ENCODE assay signal across 9 mouse cellular contexts in the genomic region with DNA sequence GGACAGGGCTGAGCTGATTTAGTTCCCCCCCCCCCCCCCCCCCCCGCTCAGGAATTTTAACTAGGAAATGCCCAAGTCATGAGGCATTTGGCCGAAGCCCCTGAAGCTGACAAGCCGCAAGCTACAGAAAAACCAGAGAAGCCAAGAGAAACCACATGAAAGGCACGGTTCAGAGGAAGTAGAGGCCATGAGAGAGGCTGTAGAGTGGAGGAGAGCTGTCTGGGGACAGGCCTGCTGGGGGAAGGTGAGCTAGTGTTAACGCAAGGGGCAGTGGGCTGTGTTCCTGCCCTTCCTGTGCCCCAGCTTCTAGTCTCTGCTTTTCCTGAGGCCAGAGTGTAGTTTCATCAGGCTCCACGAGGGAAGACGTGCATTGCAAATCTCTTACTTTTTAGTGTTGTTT. TPM values are rescaled to one million over a fixed set of nuclear protein-coding genes. Genes with fewer than 3 reads are reported as not detected.
DNase-seq lines count a peak whose midpoint lies in the region; ATAC-seq lines count a peak whose summit lies in the region.
"Had no signal": no experiment of that assay in that cellular context is flagged by ENCODE, and none has a peak within 500 bp of the region (broad histone marks: within the 10 kb centered on the region; RNA-seq: fewer than 3 reads in every experiment).

No protein-coding gene starts in this region.

- H3K27me3 ChIP-seq in hindbrain, embryonic 10.5 days (ENCODE audit: insufficient read depth, poor library complexity, severe bottlenecking) = no peaks in the 10 kb centered on the region
- H3K27me3 ChIP-seq in hindbrain, embryonic 14.5 days (ENCODE audit: control insufficient read depth, insufficient read depth, low read length) = no peaks in the 10 kb centered on the region
- no peaks in the 10 kb centered on the region for H3K27me3 ChIP-seq in embryonic facial prominence, embryonic 10.5 days (replicated peaks; ENCODE audit: low read depth, poor library complexity, severe bottlenecking)
- no peaks in the 10 kb centered on the region for H3K27me3 ChIP-seq in liver, embryonic 11.5 days (replicated peaks; ENCODE audit: control insufficient read depth, insufficient read depth, low read length)

- H3K4me2 ChIP-seq in hindbrain, embryonic 14.5 days (replicated peaks) = no peak overlapping the region
- H3K4me2 ChIP-seq in liver, embryonic 11.5 days = peak overlapping the region; percentile 38; the same call in 1 of the 2 replicates

- 55% methylated on average over 7 of the region's 7 CpGs for WGBS in hindbrain, embryonic 10.5 days
- WGBS in hindbrain, embryonic 14.5 days = 57% methylated on average over 7 of the region's 7 CpGs
- WGBS in embryonic facial prominence, embryonic 10.5 days = 33% methylated on average over 7 of the region's 7 CpGs
- 15% methylated on average over 6 of the region's 7 CpGs for WGBS in liver, embryonic 11.5 days

- no peaks in the 10 kb centered on the region for H3K36me3 ChIP-seq in hindbrain, embryonic 10.5 days
- H3K36me3 ChIP-seq in hindbrain, embryonic 14.5 days (replicated peaks; ENCODE audit: control insufficient read depth, insufficient read depth) = no peaks in the 10 kb centered on the region
- no peaks in the 10 kb centered on the region for H3K36me3 ChIP-seq in embryonic facial prominence, embryonic 10.5 days (replicated peaks)
- H3K36me3 ChIP-seq in liver, embryonic 11.5 days (ENCODE audit: control insufficient read depth, insufficient read depth, low read length) = no peaks in the 10 kb centered on the region

- H3K9me3 ChIP-seq in hindbrain, embryonic 10.5 days = no peaks in the 10 kb centered on the region
- H3K9me3 ChIP-seq in hindbrain, embryonic 14.5 days (ENCODE audit: control insufficient read depth, low read length) = no peaks in the 10 kb centered on the region
- H3K9me3 ChIP-seq in embryonic facial prominence, embryonic 10.5 days = no peaks in the 10 kb centered on the region
- H3K9me3 ChIP-seq in liver, embryonic 11.5 days (ENCODE audit: control insufficient read depth, low read length) = no peaks in the 10 kb centered on the region

- no peak overlapping the region for H3K4me3 ChIP-seq in hindbrain, embryonic 10.5 days
- no peak overlapping the region for H3K4me3 ChIP-seq in hindbrain, embryonic 14.5 days (replicated peaks; ENCODE audit: low read length)
- H3K4me3 ChIP-seq in embryonic facial prominence, embryonic 10.5 days = 0 out of 2 replicates have a peak overlapping the region, but pooled peaks have one; percentile 8
- H3K4me3 ChIP-seq in liver, embryonic 11.5 days (ENCODE audit: low read depth, low read length) = no peak overlapping the region

- no peak for ATAC-seq in hindbrain, embryonic 14.5 days (ENCODE audit: low FRiP score)
- ATAC-seq in liver, embryonic 11.5 days (replicated peaks; ENCODE audit: low FRiP score) = no peak

- peak overlapping the region; percentile 45; the same call in 1 of the 2 replicates for H3K27ac ChIP-seq in hindbrain, embryonic 10.5 days
- H3K27ac ChIP-seq in hindbrain, embryonic 14.5 days = no peak overlapping the region
- H3K27ac ChIP-seq in embryonic facial prominence, embryonic 10.5 days (replicated peaks) = peak overlapping the region; percentile 70
- H3K27ac ChIP-seq in liver, embryonic 11.5 days (ENCODE audit: low read depth, low read length) = peak overlapping the region; percentile 34; the same call in 1 of the 2 replicates

- H3K4me1 ChIP-seq in hindbrain, embryonic 10.5 days (replicated peaks) = peaks cover 27% of the 10 kb centered on the region
- peaks cover 21% of the 10 kb centered on the region for H3K4me1 ChIP-seq in hindbrain, embryonic 14.5 days (replicated peaks; ENCODE audit: control insufficient read depth, insufficient read depth, low read length)
- H3K4me1 ChIP-seq in embryonic facial prominence, embryonic 10.5 days = peaks cover 39% of the 10 kb centered on the region
- H3K4me1 ChIP-seq in liver, embryonic 11.5 days (replicated peaks; ENCODE audit: control insufficient read depth, insufficient read depth, low read length) = peaks cover 22% of the 10 kb centered on the region

- no peak overlapping the region for H3K9ac ChIP-seq in hindbrain, embryonic 14.5 days
- H3K9ac ChIP-seq in liver, embryonic 11.5 days (ENCODE audit: low read depth, low read length) = 0 out of 2 replicates have a peak overlapping the region, but pooled peaks have one; percentile 25

- no peak for DNase-seq in hindbrain, embryonic 10.5 days (ENCODE audit: low spot score)
- DNase-seq in hindbrain, embryonic 14.5 days (ENCODE audit: low spot score) = no peak
- peak; percentile 19 to 28 for DNase-seq in B cell, adult 2 months
- peak; percentile 42 for DNase-seq in embryonic facial prominence, embryonic 10.5 days (ENCODE audit: low spot score)
- DNase-seq in liver, embryonic 11.5 days (ENCODE audit: low spot score) = no peak
- no peak for DNase-seq in frontal cortex, postnatal 25 days (ENCODE audit: low spot score in 2 of 2)
- DNase-seq in testis, postnatal 10 days (ENCODE audit: low spot score) = no peak
- no peak for DNase-seq in thymus, postnatal 36 days
- DNase-seq: cerebellum, postnatal 14 days had no signal

RNA-seq across cellular contexts. Expression of a gene that starts 11.8 kb away (rescaled TPM):
- polyA plus RNA-seq in hindbrain, embryonic 10.5 days (2016; fragmentation: Nextera tagmentation; extraction: Ambion mirVana) = 29.4 and 40.4 TPM in 2 replicates
- 44.4 and 46.8 TPM in 2 replicates for polyA plus RNA-seq in hindbrain, embryonic 14.5 days (2014; fragmentation: Nextera tagmentation; extraction: Ambion mirVana)
- 26.1 and 31.4 TPM in 2 replicates for polyA plus RNA-seq in embryonic facial prominence, embryonic 10.5 days (2016; fragmentation: Nextera tagmentation; extraction: Ambion mirVana)
- 22.6 and 23.3 TPM in 2 replicates for polyA plus RNA-seq in liver, embryonic 11.5 days (2014; fragmentation: Nextera tagmentation; extraction: Ambion mirVana)

RNA-seq across cellular contexts. Expression of a gene that starts 33.2 kb away (rescaled TPM):
- polyA plus RNA-seq in hindbrain, embryonic 10.5 days (2016; fragmentation: Nextera tagmentation; extraction: Ambion mirVana) = 2,517 and 3,327 TPM in 2 replicates
- 955 and 1,038 TPM in 2 replicates for polyA plus RNA-seq in hindbrain, embryonic 14.5 days (2014; fragmentation: Nextera tagmentation; extraction: Ambion mirVana)
- 3,458 and 4,025 TPM in 2 replicates for polyA plus RNA-seq in embryonic facial prominence, embryonic 10.5 days (2016; fragmentation: Nextera tagmentation; extraction: Ambion mirVana)
- 2,392 and 2,590 TPM in 2 replicates for polyA plus RNA-seq in liver, embryonic 11.5 days (2014; fragmentation: Nextera tagmentation; extraction: Ambion mirVana)

Comparison
In these comparisons a context has a peak if more than half of its experiments do, and no peak if none do; other contexts are left out.
1. DNase-seq: peak in B cell, adult 2 months (2 of 2) and embryonic facial prominence, embryonic 10.5 days (single experiment); none in hindbrain, embryonic 10.5 days (single experiment), hindbrain, embryonic 14.5 days (single experiment), liver, embryonic 11.5 days (single experiment), frontal cortex, postnatal 25 days (0 of 2), testis, postnatal 10 days (single experiment) and thymus, postnatal 36 days (0 of 2).